Mouse (Mus musculus): ENCODE measurements around the gene Suco.

GRCm38 (mm10) chr1:161876553-161877447 lies at the start of gene Suco:
- TF ChIP-seq CTCF (IDR thresholded peaks at IDR 0.05; ENCODE audit: insufficient read depth, low read length) (no peak), POLR2A (IDR thresholded peaks at IDR 0.05; ENCODE audit: borderline replicate concordance, extremely low read depth, low read depth, low read length) (peak; percentile 65; the same call in 1 of the 2 replicates)
